Mouse (Mus musculus) E14TG2a.4 (cell line): Measurements from ENCODE around the gene Klrb1b.

Experiments used
- CTCF ChIP-seq: conservative IDR thresholded peaks from 2 replicates; pipeline ENCODE4 v1.5.1; 2014; ENCODE audit warnings: low read length
- NANOG ChIP-seq: IDR thresholded peaks from 2 replicates; pipeline ENCODE4 v1.6.1; 2014; ENCODE audit warnings: borderline replicate concordance, low read length, mixed read lengths
- POU5F1 ChIP-seq: IDR thresholded peaks from 2 replicates; pipeline ENCODE4 v1.6.1; 2014; ENCODE audit warnings: low read length, borderline replicate concordance

DNA sequence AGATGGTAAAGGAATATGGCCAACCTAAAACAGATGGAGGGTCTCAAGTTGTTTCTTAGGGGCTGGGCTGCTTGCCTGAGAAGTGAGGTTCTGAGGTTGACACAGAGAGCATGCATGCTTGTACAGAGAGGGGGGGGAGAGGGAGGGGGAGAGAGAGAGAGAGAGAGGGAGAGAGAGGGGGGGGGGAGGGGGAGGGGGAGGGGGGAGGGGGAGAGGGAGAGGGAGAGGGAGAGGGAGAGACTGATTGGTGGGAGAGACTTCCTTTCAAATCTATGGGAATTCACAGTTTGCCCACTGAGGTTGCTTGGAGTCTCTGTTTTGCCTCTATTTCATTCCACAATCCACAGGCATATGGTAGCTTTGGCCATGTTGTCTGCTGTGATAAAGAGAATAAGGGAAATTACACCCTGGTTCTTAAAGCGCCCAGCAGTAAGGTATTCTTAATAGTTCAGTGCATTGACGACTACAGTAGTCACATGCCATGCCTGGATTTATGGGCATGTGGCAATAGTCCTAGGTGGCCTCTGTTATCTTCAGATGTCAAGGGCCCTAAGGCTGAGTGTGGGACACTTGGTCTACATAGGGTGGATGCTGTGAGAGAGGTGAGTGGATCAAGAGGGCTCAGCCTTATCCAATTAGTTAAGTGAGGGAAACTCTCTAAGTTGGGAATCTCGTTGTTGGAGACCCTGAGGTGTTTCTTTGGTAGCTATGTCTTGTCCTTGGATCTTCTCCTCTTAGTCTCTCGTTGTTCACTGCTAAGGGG, 15.4 kb upstream of the Klrb1b start:
- TF ChIP-seq CTCF (no peak), NANOG (no peak), POU5F1 (no peak)
